Mouse (Mus musculus): ENCODE results near the gene Erv3. TPM values are rescaled to one million over a fixed set of nuclear protein-coding genes. Genes with fewer than 3 reads are reported as not detected.
"Not testable (repeated sequence)": the region's sequence is repeated elsewhere in the genome, so short reads cannot be mapped to it uniquely, and the experiment has no call there.

The Erv3 gene
- total RNA-seq, 2 experiments from 2014 or later, result not detected

GRCm38 (mm10) chr2:131866676-131867075 is 7.1 kb upstream of the Erv3 start:
- intact Hi-C loops (cut with DNase I), result no loop called here
- no peak for DNase-seq

DNA sequence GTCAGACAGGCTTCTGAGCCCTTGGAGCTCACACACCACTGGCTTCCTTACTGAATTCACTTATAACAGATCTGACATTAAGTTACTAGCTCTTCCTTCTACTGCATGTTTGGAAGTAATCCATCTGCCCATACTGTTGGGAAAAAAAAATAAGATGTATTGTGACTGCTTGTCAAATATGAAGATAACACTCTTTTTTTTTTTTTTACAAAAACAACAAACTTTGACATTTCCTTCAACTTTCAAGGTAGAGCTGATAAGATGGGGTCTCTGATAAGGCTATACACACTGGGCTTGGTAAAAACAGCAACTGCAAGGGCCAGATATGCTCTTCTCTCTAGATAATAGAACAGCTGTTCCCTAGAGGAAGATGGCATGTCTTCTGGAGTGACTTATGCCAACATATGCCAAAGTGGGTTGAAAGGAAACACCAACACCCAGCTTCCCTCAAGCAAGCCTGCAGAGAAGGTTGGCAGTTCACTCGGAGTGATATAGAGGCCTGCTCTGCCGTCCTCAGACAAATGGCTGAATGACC is 4.8 kb upstream of the Erv3 start:
- intact Hi-C loops (cut with DNase I), result no loop called here
- no peak for DNase-seq

GRCm38 (mm10) chr2:131863472-131863871 is 3.9 kb upstream of the Erv3 start:
- intact Hi-C loops (cut with DNase I), result no loop called here

GRCm38 (mm10) chr2:131862617-131863275 is 3.2 kb upstream of the Erv3 start:
- intact Hi-C loops (cut with DNase I), result no loop called here
- DNase-seq, result no peak

More at GRCm38 (mm10) chr2:131863472-131863871, 3.9 kb upstream of the Erv3 start:
- DNase-seq, result no peak

GRCm38 (mm10) chr2:131857838-131858237 is 1.7 kb downstream of the Erv3 start:
- intact Hi-C loops (cut with DNase I), result no loop called here
- no peak for DNase-seq

GRCm38 (mm10) chr2:131853719-131854118 is 5.8 kb downstream of the Erv3 start:
- DNase-seq, result no peak
- intact Hi-C loops (cut with DNase I), result no loop called here

DNA sequence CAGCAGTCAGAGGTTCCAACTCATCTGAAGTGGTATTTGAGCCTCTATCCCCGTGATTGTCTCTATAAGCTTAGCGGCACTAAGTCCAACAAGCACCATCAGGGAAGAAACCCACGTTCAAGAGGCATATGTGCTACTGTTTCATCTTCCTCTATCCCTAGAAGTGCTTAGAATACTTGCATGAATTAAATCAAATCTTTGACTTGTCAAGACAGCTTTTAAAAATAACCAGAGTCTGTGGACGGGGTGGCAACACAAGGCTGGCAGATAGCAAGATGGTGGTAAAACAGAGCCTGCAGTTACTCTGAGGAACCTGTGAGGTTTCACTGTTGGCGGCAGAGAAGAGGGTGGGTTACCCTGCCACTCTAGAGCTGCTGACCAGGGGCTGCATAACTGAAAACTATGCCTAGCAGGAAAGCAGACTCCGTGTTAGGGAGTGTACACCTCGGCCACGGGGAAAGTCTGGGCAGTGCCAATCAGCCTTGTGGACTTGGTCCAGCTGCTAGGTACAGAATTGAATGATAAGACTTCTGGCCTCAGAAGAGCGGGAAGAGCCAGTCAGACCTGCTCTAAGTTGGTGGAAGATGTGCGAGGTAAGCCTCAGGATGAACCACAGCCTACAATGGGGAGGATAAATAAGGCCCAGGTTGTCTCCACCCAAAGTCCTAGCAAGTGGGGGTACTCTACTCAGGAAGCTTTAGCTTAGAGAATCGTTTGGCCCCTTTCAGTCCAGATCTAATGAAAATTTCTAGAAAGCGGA is 8.0 kb downstream of the Erv3 start:
- intact Hi-C loops (cut with DNase I), result no loop called here
- no peak for DNase-seq

GRCm38 (mm10) chr2:131850047-131850446 is 9.5 kb downstream of the Erv3 start:
- DNase-seq, result no peak
- intact Hi-C loops (cut with DNase I), result no loop called here

- intact Hi-C loops (cut with DNase I), result no loop called here
- no peak for DNase-seq
Measured at GRCm38 (mm10) chr2:131847501-131848359, 11.8 kb downstream of the Erv3 start.

DNA sequence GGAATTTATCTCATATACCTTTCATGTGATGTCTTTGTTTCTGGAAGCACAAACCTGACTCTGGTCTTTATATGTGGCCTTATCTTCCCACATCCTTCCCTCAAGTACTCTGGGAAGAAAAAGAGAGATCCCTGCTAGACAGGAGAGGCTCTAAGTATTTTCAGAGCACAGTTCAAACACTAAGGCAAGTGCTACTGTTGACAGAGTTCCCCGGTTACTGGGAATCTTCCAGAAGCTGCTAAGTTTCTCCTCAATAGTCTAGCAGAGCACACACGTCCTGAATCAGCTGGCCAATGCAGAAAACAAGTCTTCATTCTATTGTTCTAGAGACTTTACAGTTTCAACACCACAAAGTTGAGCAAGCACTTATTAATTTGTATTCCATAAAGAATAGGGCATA is 12.7 kb downstream of the Erv3 start:
- intact Hi-C loops (cut with DNase I), result no loop called here

DNA sequence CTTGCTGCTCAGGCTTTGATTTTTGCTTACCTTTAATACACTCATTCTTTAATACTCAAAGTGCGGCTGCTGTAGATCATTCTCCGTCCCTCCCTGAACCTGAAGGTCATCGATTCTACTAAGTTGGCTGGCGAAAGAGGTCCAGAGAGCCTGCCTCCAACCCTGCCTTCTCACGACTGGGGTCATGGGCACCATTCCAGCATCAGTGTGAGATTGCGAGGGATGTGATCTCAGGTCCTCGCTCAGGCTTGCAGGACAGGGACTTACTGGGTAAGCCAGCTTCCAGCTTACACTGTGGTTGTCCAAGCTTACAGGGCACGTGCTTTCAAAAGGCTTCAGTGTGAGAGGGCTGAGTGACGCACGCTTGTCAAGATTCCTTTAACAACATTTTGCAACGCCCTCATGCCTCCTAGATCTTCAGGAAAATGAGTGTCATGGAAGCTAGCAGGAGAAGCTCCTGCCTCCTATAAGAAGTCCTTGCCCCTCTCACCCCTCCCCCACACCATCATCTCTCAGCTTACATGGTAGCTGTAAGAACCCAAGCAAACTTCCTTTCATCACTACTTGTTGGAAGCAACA is 13.3 kb downstream of the Erv3 start:
- intact Hi-C loops (cut with DNase I), result no loop called here
- peak in 1 of 2 experiments; percentile 22 for DNase-seq

More for the DNA sequence above, 12.7 kb downstream of the Erv3 start:
- no peak for DNase-seq

- no peak for DNase-seq
- intact Hi-C loops (cut with DNase I), result no loop called here
Measured at GRCm38 (mm10) chr2:131845671-131846070, 13.9 kb downstream of the Erv3 start.

GRCm38 (mm10) chr2:131842568-131842967 is 17.0 kb downstream of the Erv3 start:
- intact Hi-C loops (cut with DNase I), result no loop called here
- DNase-seq, result no peak

- DNase-seq, result no peak
- intact Hi-C loops (cut with DNase I), result no loop called here
Measured at GRCm38 (mm10) chr2:131841321-131841693, 18.2 kb downstream of the Erv3 start.

- no peak for DNase-seq
- intact Hi-C loops (cut with DNase I), result no loop called here
Measured at GRCm38 (mm10) chr2:131840611-131841320, 18.8 kb downstream of the Erv3 start.

DNA sequence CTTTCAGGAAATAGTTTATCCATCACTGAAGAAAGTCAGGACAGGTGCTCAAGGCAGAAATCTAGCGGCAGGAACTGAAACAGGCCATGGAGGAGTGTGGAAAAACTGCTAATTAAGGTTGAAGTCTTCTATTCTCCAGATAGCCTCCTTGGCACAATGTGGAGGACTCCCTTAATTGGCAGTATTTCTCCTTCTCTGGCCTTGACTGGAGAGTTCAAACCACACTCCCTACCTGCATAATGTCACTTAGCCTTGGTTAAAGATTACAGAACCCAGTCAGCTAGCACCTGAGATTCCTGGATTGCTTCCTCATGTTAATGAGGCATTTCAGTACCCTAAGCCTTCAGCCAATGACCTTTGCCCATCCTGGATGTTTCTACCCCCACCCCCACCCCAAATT is 25.3 kb downstream of the Erv3 start:
- intact Hi-C loops (cut with DNase I), result no loop called here
- DNase-seq, result no peak

DNA sequence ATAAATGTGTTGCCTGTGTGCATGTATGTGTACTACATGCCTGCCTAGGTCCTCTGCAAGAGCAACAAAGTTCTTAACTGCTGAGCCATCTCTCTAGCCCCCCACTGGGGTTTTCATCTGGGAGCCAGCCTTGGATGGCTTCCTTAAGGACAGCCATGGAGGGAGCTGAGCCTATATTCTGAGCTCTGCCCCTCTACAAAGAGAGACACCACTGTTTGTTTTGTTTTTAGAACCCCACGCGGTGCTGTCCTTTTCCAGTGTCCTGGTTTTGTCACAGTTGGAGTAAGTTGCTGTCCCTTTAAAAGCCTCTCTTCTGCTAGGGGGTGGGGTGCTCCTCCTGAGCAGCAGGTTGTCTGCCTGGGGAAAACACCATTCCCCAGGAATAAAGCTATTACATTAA is 27.7 kb downstream of the Erv3 start:
- no peak for DNase-seq
- intact Hi-C loops (cut with DNase I), result no loop called here

- DNase-seq; intact Hi-C loops (cut with DNase I): not testable (repeated sequence)
Measured at GRCm38 (mm10) chr2:131830945-131831344, 28.6 kb downstream of the Erv3 start.

DNA sequence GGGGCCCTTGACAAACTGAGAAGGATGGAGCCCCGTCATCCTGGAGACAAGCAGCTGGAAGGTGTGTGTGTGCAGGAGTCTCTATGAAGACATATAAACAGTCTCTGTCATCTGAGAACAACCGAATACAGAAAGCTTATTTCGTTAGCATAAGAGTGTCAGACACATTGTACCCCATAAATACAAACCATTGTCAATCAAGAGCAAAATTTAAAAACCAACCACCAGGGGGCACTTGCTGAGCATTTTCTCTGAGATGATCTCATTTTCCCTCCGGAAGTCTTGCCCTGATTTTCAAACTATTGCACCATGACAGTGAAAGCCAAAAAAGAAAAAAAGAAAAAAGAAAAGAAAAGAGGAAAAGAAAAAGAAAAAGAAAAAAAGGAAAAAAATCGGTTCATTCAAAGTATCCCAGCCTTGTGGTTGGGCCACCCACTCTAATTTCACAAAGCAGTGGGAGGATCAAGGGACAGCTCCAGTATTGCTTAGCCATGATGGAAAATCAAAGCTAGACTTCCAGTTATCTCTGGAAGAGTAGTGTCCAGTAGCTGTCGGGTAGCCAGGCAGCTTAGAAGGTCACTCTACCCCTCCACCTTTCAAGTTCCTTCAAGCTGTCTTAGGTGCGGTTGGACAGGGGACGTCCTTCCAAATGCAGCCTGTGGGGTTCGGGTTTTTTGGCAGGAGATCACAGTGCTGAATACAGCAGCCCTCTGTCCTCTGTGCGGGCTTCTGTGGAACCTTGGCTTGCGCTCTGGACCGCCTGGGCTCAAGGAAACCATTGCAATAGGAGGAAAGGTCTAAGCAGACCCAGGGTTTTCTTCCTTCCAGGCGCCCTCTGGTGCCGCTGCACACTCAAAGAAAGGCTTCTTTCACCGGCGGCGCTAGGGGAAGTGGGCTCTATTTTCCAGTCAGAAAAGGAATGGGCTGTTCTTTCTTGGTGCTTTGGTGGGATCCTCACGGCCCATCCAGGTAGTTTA is 31.3 kb downstream of the Erv3 start:
- intact Hi-C loops (cut with DNase I), result loop anchor here (1.0 to 10.0 kb wide), 3 partner anchors 111 to 657 kb away; no protein-coding TSS in a partner anchor
- DNase-seq, result peak; percentile 47 to 55
